Mouse (Mus musculus): ENCODE measurements around the gene Srgap3.

GRCm38 (mm10) chr6:112812884-112813283, 134.2 kb downstream of the Srgap3 start:
- no peak for TF ChIP-seq POLR2A (IDR thresholded peaks at IDR 0.05; ENCODE audit: extremely low read depth, insufficient read depth, low read length)
- no peak for TF ChIP-seq CTCF (IDR thresholded peaks at IDR 0.05; ENCODE audit: extremely low read depth, insufficient read depth, low read length)
